ENCODE assay signal across 9 mouse cellular contexts in the genomic region with DNA sequence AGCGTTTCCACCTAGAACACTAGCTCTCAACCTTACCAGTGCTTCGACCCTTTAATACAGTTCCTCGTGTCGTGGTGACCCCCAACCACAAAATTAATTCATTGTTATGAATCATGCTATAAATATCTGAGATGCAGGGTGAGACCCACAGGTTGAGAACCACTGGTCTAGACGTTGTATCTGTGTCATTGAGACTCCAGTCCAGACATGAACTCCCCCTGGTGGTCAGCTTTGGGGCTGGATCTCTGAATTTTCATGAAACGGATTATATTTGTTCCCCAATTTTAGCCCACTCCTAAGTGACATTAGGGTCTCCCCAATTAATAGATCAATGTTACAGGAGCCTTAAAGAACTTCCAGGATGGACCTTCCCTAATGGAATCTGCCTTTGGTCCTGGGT.
DNase-seq lines count a peak whose midpoint lies in the region; ATAC-seq and TF ChIP-seq lines count a peak whose summit lies in the region.
"Had no signal": no experiment of that assay in that cellular context is flagged by ENCODE, and none has a peak within 500 bp of the region (broad histone marks: within the 10 kb centered on the region; RNA-seq: fewer than 3 reads in every experiment).

No protein-coding gene starts in this region.

- WGBS in forebrain, postnatal 0 days: 72% methylated on average over 6 of the region's 6 CpGs
- 80% methylated on average over 6 of the region's 6 CpGs for WGBS in forebrain, embryonic 10.5 days

- TF ChIP-seq CTCF in forebrain, postnatal 0 days (IDR thresholded peaks at IDR 0.05; ENCODE audit: low read depth): peak; percentile 68

- no peak overlapping the region for H3K27ac ChIP-seq in forebrain, postnatal 0 days (ENCODE audit: low read depth, low read length)
- H3K27ac ChIP-seq in forebrain, embryonic 10.5 days: no peak overlapping the region
- H3K27ac ChIP-seq: liver, embryonic 15.5 days had no signal

- no peaks in the 10 kb centered on the region for H3K9me3 ChIP-seq in forebrain, postnatal 0 days (ENCODE audit: low read length)
- H3K9me3 ChIP-seq in forebrain, embryonic 10.5 days: no peaks in the 10 kb centered on the region
- H3K9me3 ChIP-seq: liver, embryonic 15.5 days had no signal

- DNase-seq in forebrain, postnatal 0 days: peak; percentile 52
- no peak for DNase-seq in forebrain, embryonic 10.5 days (ENCODE audit: extremely low spot score, low spot score)
- peak; percentile 12 for DNase-seq in ovary, postnatal 36 days (ENCODE audit: low spot score)
- no peak for DNase-seq in ovary, postnatal 10 days (ENCODE audit: low spot score)
- DNase-seq in adrenal gland, postnatal 25 days: peak; percentile 47
- peak; percentile 46 to 71 for DNase-seq in heart, postnatal 14 days
- peak; percentile 61 for DNase-seq in lung, postnatal 10 days
- DNase-seq in thymus, postnatal 36 days: peak; percentile 23 to 24

- H3K4me1 ChIP-seq in forebrain, postnatal 0 days (ENCODE audit: insufficient read depth): no peaks in the 10 kb centered on the region
- H3K4me1 ChIP-seq in forebrain, embryonic 10.5 days: peaks cover 4% of the 10 kb centered on the region; the same call in 1 of the 2 replicates

- no peak overlapping the region for H3K4me3 ChIP-seq in forebrain, postnatal 0 days (ENCODE audit: low read depth, low read length)
- no peak overlapping the region for H3K4me3 ChIP-seq in forebrain, embryonic 10.5 days
- H3K4me3 ChIP-seq: liver, embryonic 15.5 days had no signal

- H3K36me3 ChIP-seq in forebrain, postnatal 0 days (ENCODE audit: insufficient read depth): no peaks in the 10 kb centered on the region
- no peaks in the 10 kb centered on the region for H3K36me3 ChIP-seq in forebrain, embryonic 10.5 days (replicated peaks)
- H3K36me3 ChIP-seq: liver, embryonic 15.5 days had no signal

- no peak for ATAC-seq in forebrain, postnatal 0 days

- intact Hi-C loops in heart, postnatal 14 days (cut with DNase I): loop anchor here (1.0 to 5.0 kb wide), 4 partner anchors 24 to 314 kb away; no protein-coding TSS in a partner anchor

- H3K9ac ChIP-seq in forebrain, postnatal 0 days: no peak overlapping the region
- H3K9ac ChIP-seq: liver, embryonic 15.5 days had no signal

- no peak overlapping the region for H3K4me2 ChIP-seq in forebrain, postnatal 0 days (ENCODE audit: low read depth)
- H3K4me2 ChIP-seq: liver, embryonic 15.5 days had no signal

- no peaks in the 10 kb centered on the region for H3K27me3 ChIP-seq in forebrain, postnatal 0 days (ENCODE audit: insufficient read depth, low read length)
- no peaks in the 10 kb centered on the region for H3K27me3 ChIP-seq in forebrain, embryonic 10.5 days (ENCODE audit: poor library complexity, severe bottlenecking)
- H3K27me3 ChIP-seq: liver, embryonic 15.5 days had no signal

Comparison
In these comparisons a context has a peak if more than half of its experiments do, and no peak if none do; other contexts are left out.
1. DNase-seq: peak in forebrain, postnatal 0 days (single experiment), ovary, postnatal 36 days (single experiment), adrenal gland, postnatal 25 days (single experiment), heart, postnatal 14 days (2 of 2), lung, postnatal 10 days (single experiment) and thymus, postnatal 36 days (2 of 2); none in forebrain, embryonic 10.5 days (single experiment) and ovary, postnatal 10 days (single experiment).